Mouse (Mus musculus): ENCODE data around the gene Sobp. TPM values are rescaled to one million over a fixed set of nuclear protein-coding genes. Genes with fewer than 3 reads are reported as not detected.

Sobp gene
- polyA plus RNA-seq, 1 experiment from 2014 or later = 1.5 TPM

GRCm38 (mm10) chr10:43006534-43006933 lies 167.8 kb downstream of the Sobp start:
- DNase-seq (ENCODE audit: low spot score) (no peak), ATAC-seq (replicated peaks; ENCODE audit: low FRiP score, low TSS enrichment, low read depth) (no peak)
- Histone ChIP-seq H3K9ac (ENCODE audit: low read length) (no peak overlapping the region), H3K4me1 (replicated peaks; ENCODE audit: control insufficient read depth, insufficient read depth, low read length) (peaks cover 12% of the 10 kb centered on the region), H3K27me3 (replicated peaks; ENCODE audit: control insufficient read depth, insufficient read depth, low read length) (no peaks in the 10 kb centered on the region), H3K9me3 (ENCODE audit: control insufficient read depth, low read length) (no peaks in the 10 kb centered on the region), H3K4me2 (ENCODE audit: low read length) (no peak overlapping the region), H3K36me3 (ENCODE audit: control insufficient read depth, insufficient read depth, low read length) (no peaks in the 10 kb centered on the region), H3K27ac (ENCODE audit: low read depth) (no peak overlapping the region), H3K4me3 (ENCODE audit: low read depth, low read length) (no peak overlapping the region)
- WGBS = 86% methylated on average over 4 of the region's 4 CpGs

GRCm38 (mm10) chr10:43005677-43006076 lies 168.7 kb downstream of the Sobp start:
- Histone ChIP-seq H3K4me3 (ENCODE audit: low read depth, low read length) (no peak overlapping the region), H3K4me1 (replicated peaks; ENCODE audit: control insufficient read depth, insufficient read depth, low read length) (peaks cover 12% of the 10 kb centered on the region), H3K4me2 (ENCODE audit: low read length) (no peak overlapping the region), H3K27me3 (replicated peaks; ENCODE audit: control insufficient read depth, insufficient read depth, low read length) (no peaks in the 10 kb centered on the region), H3K36me3 (ENCODE audit: control insufficient read depth, insufficient read depth, low read length) (no peaks in the 10 kb centered on the region), H3K27ac (ENCODE audit: low read depth) (no peak overlapping the region), H3K9me3 (ENCODE audit: control insufficient read depth, low read length) (no peaks in the 10 kb centered on the region), H3K9ac (ENCODE audit: low read length) (no peak overlapping the region)
- 77% methylated on average over 7 of the region's 7 CpGs for WGBS
- ATAC-seq (replicated peaks; ENCODE audit: low FRiP score, low TSS enrichment, low read depth) (no peak), DNase-seq (ENCODE audit: low spot score) (no peak)

DNA sequence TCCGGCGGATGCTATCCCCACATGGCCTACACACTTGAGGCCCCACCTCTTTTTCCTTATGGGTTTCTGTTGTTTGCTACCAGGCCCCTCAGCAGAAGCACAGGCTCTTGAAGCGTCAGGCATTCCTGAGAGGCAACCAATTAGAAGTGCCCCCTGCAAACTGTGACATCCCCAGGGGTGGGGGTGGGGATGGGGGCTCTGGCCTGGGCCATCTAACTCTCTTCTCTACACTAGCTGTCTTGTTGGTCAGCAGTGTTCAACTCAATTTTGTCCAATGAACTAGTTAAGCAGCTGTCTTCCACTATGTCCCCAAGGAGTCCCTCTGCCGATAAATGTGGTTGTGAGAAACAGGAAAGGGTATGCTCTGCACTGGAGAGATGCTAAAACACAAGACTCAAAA lies 169.3 kb downstream of the Sobp start:
- H3K27me3 ChIP-seq (replicated peaks; ENCODE audit: control insufficient read depth, insufficient read depth, low read length) = no peaks in the 10 kb centered on the region
- H3K27ac ChIP-seq (ENCODE audit: low read depth) = no peak overlapping the region
- no peak overlapping the region for H3K4me3 ChIP-seq (ENCODE audit: low read depth, low read length)
- 90% methylated on average over 4 of the region's 4 CpGs for WGBS
- H3K36me3 ChIP-seq (ENCODE audit: control insufficient read depth, insufficient read depth, low read length) = no peaks in the 10 kb centered on the region
- H3K4me1 ChIP-seq (replicated peaks; ENCODE audit: control insufficient read depth, insufficient read depth, low read length) = peaks cover 12% of the 10 kb centered on the region
- no peak overlapping the region for H3K4me2 ChIP-seq (ENCODE audit: low read length)
- H3K9ac ChIP-seq (ENCODE audit: low read length) = no peak overlapping the region
- no peak for DNase-seq (ENCODE audit: low spot score)
- no peak for ATAC-seq (replicated peaks; ENCODE audit: low FRiP score, low TSS enrichment, low read depth)
- H3K9me3 ChIP-seq (ENCODE audit: control insufficient read depth, low read length) = no peaks in the 10 kb centered on the region

- peaks cover 12% of the 10 kb centered on the region for H3K4me1 ChIP-seq (replicated peaks; ENCODE audit: control insufficient read depth, insufficient read depth, low read length)
- ATAC-seq (replicated peaks; ENCODE audit: low FRiP score, low TSS enrichment, low read depth) (no peak), DNase-seq (ENCODE audit: low spot score) (no peak)
- no peak overlapping the region for H3K9ac ChIP-seq (ENCODE audit: low read length)
- no peaks in the 10 kb centered on the region for H3K9me3 ChIP-seq (ENCODE audit: control insufficient read depth, low read length)
- 93% methylated on average over 16 of the region's 16 CpGs for WGBS
- no peaks in the 10 kb centered on the region for H3K36me3 ChIP-seq (ENCODE audit: control insufficient read depth, insufficient read depth, low read length)
- H3K27ac ChIP-seq (ENCODE audit: low read depth) = no peak overlapping the region
- H3K27me3 ChIP-seq (replicated peaks; ENCODE audit: control insufficient read depth, insufficient read depth, low read length) = no peaks in the 10 kb centered on the region
- H3K4me3 ChIP-seq (ENCODE audit: low read depth, low read length) = no peak overlapping the region
- H3K4me2 ChIP-seq (ENCODE audit: low read length) = no peak overlapping the region
Measured at GRCm38 (mm10) chr10:43004174-43004734, 170.1 kb downstream of the Sobp start.

- peaks cover 12% of the 10 kb centered on the region for H3K4me1 ChIP-seq (replicated peaks; ENCODE audit: control insufficient read depth, insufficient read depth, low read length)
- 15% methylated on average over 5 of the region's 5 CpGs for WGBS
- peak overlapping the region; percentile 69 for H3K4me2 ChIP-seq (ENCODE audit: low read length)
- no peaks in the 10 kb centered on the region for H3K27me3 ChIP-seq (replicated peaks; ENCODE audit: control insufficient read depth, insufficient read depth, low read length)
- H3K9me3 ChIP-seq (ENCODE audit: control insufficient read depth, low read length) = no peaks in the 10 kb centered on the region
- no peak overlapping the region for H3K9ac ChIP-seq (ENCODE audit: low read length)
- ATAC-seq (replicated peaks; ENCODE audit: low FRiP score, low TSS enrichment, low read depth) (no peak), DNase-seq (ENCODE audit: low spot score) (no peak)
- no peak overlapping the region for H3K27ac ChIP-seq (ENCODE audit: low read depth)
- H3K36me3 ChIP-seq (ENCODE audit: control insufficient read depth, insufficient read depth, low read length) = no peaks in the 10 kb centered on the region
- H3K4me3 ChIP-seq (ENCODE audit: low read depth, low read length) = 0 out of 2 replicates have a peak overlapping the region, but pooled peaks have one; percentile 35
Measured at GRCm38 (mm10) chr10:43003466-43003757, 170.9 kb downstream of the Sobp start.

DNA sequence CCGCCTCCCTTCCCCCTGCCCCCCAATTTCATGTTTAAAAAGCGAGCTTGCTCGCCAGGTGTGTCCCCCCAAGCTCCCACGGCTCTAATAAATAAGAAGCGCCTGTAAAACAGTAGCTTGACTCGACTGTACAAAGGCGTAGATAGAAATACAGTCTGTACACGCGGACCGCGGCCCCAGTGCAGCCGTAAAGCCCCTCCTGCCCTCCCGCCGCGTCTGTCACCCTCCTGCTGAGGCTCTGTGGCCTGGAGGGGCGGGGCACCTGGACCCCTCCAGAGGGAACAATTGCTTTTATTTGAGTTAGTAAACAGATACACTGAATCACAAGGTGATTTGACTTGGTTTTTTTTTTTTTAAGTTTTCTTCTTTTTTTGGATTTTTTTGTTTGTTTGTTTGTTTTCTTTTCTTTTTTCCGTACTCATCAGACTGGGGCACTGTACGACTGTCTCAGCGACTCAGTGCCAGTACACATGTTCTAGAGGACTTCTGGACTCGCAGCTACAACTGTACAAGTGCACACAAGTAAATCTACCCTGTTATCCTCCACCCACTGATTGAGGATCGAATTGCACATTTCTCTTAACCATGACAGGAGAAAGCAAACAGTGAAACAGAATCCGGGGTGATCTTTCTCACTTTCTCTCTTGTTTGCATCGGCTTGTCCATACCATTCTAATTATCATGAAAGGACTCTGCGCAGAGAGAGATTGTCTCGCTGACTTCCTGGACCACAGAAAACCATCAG lies 171.4 kb downstream of the Sobp start:
- ATAC-seq (replicated peaks; ENCODE audit: low FRiP score, low TSS enrichment, low read depth) (no peak), DNase-seq (ENCODE audit: low spot score) (no peak)
- peak overlapping the region; percentile 42 for H3K9ac ChIP-seq (ENCODE audit: low read length)
- no peak overlapping the region for H3K27ac ChIP-seq (ENCODE audit: low read depth)
- 5% methylated on average over 25 of the region's 25 CpGs for WGBS
- no peaks in the 10 kb centered on the region for H3K27me3 ChIP-seq (replicated peaks; ENCODE audit: control insufficient read depth, insufficient read depth, low read length)
- peak overlapping the region; percentile 69 for H3K4me2 ChIP-seq (ENCODE audit: low read length)
- peak overlapping the region; percentile 35 for H3K4me3 ChIP-seq (ENCODE audit: low read depth, low read length)
- peaks cover 12% of the 10 kb centered on the region for H3K4me1 ChIP-seq (replicated peaks; ENCODE audit: control insufficient read depth, insufficient read depth, low read length)
- no peaks in the 10 kb centered on the region for H3K9me3 ChIP-seq (ENCODE audit: control insufficient read depth, low read length)
- no peaks in the 10 kb centered on the region for H3K36me3 ChIP-seq (ENCODE audit: control insufficient read depth, insufficient read depth, low read length)

GRCm38 (mm10) chr10:43002066-43002678 lies 172.2 kb downstream of the Sobp start:
- Histone ChIP-seq H3K9ac (ENCODE audit: low read length) (peak overlapping the region; percentile 42), H3K4me3 (ENCODE audit: low read depth, low read length) (peak overlapping the region; percentile 35), H3K4me2 (ENCODE audit: low read length) (peak overlapping the region; percentile 69), H3K4me1 (replicated peaks; ENCODE audit: control insufficient read depth, insufficient read depth, low read length) (peaks cover 12% of the 10 kb centered on the region), H3K36me3 (ENCODE audit: control insufficient read depth, insufficient read depth, low read length) (no peaks in the 10 kb centered on the region), H3K9me3 (ENCODE audit: control insufficient read depth, low read length) (no peaks in the 10 kb centered on the region), H3K27me3 (replicated peaks; ENCODE audit: control insufficient read depth, insufficient read depth, low read length) (no peaks in the 10 kb centered on the region), H3K27ac (ENCODE audit: low read depth) (no peak overlapping the region)
- ATAC-seq (replicated peaks; ENCODE audit: low FRiP score, low TSS enrichment, low read depth) (no peak), DNase-seq (ENCODE audit: low spot score) (no peak)
- WGBS = 12% methylated on average over 12 of the region's 13 CpGs

DNA sequence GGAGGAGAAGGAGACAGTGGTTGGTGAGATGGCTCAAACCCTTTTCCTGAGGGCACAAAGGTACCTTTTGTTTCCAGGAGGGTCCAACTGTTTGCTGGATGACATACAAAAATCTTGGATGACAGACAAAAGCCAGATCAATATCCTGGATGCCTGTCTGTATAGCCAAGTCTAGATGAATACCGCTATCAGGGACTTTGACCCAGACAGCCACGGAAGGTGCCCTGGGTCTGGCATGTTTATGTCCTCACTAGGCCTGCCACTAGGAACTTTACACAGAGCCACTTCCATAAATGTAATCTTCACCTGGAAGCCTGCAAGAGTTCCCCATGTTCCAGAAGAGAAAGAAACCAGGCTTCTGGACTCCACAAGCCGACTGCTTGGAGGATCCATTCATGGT lies 172.9 kb downstream of the Sobp start:
- Histone ChIP-seq H3K9ac (ENCODE audit: low read length) (no peak overlapping the region), H3K4me2 (ENCODE audit: low read length) (no peak overlapping the region), H3K9me3 (ENCODE audit: control insufficient read depth, low read length) (no peaks in the 10 kb centered on the region), H3K4me1 (replicated peaks; ENCODE audit: control insufficient read depth, insufficient read depth, low read length) (peaks cover 12% of the 10 kb centered on the region), H3K4me3 (ENCODE audit: low read depth, low read length) (no peak overlapping the region), H3K27ac (ENCODE audit: low read depth) (no peak overlapping the region), H3K36me3 (ENCODE audit: control insufficient read depth, insufficient read depth, low read length) (no peaks in the 10 kb centered on the region), H3K27me3 (replicated peaks; ENCODE audit: control insufficient read depth, insufficient read depth, low read length) (no peaks in the 10 kb centered on the region)
- WGBS = 53% methylated on average over 3 of the region's 3 CpGs
- ATAC-seq (replicated peaks; ENCODE audit: low FRiP score, low TSS enrichment, low read depth) (no peak), DNase-seq (ENCODE audit: low spot score) (no peak)

DNA sequence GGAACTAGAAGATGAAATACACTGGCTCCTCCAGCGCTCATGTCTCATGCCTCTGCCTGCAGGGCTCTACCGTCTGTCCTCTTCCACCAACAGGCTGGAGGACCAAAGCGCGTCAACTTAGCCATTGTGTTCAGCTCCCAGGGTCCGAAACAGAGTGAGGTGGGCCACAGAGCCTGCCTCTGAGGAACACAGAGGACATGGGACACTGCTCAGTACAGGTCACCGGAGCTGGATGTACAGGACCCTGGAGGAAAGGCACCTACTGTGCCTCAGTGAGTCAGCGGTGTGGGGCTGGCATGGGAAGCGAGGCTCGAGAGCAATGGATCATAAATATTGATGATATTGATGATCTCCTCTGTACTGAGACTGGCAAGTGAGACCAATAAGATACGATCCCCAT lies 175.0 kb downstream of the Sobp start:
- H3K4me2 ChIP-seq (ENCODE audit: low read length) = no peak overlapping the region
- WGBS = 93% methylated on average over 10 of the region's 10 CpGs
- no peaks in the 10 kb centered on the region for H3K9me3 ChIP-seq (ENCODE audit: control insufficient read depth, low read length)
- H3K4me1 ChIP-seq (replicated peaks; ENCODE audit: control insufficient read depth, insufficient read depth, low read length) = peaks cover 22% of the 10 kb centered on the region
- H3K36me3 ChIP-seq (ENCODE audit: control insufficient read depth, insufficient read depth, low read length) = no peaks in the 10 kb centered on the region
- no peak overlapping the region for H3K27ac ChIP-seq (ENCODE audit: low read depth)
- DNase-seq (ENCODE audit: low spot score) (no peak), ATAC-seq (replicated peaks; ENCODE audit: low FRiP score, low TSS enrichment, low read depth) (no peak)
- no peak overlapping the region for H3K9ac ChIP-seq (ENCODE audit: low read length)
- no peak overlapping the region for H3K4me3 ChIP-seq (ENCODE audit: low read depth, low read length)
- no peaks in the 10 kb centered on the region for H3K27me3 ChIP-seq (replicated peaks; ENCODE audit: control insufficient read depth, insufficient read depth, low read length)
